Mouse (Mus musculus): ENCODE results near the gene Kif2c. TPM values are rescaled to one million over a fixed set of nuclear protein-coding genes. Genes with fewer than 3 reads are reported as not detected.
"Not testable (repeated sequence)": the region's sequence is repeated elsewhere in the genome, so short reads cannot be mapped to it uniquely, and the experiment has no call there.

Kif2c gene
- total and polyA plus RNA-seq, 2 experiments from 2014 or later, result 6.9 to 8.4 TPM

GRCm38 (mm10) chr4:117189382-117189855 is 7.0 kb upstream of the Kif2c start:
- H3K9ac ChIP-seq (replicated peaks; ENCODE audit: low read length), result peak overlapping the region; percentile 49
- peak overlapping the region; percentile 20 for H3K4me3 ChIP-seq (ENCODE audit: low read length)
- H3K9me3 ChIP-seq (ENCODE audit: low read length), result no peaks in the 10 kb centered on the region
- peak overlapping the region; percentile 83 for H3K27ac ChIP-seq
- WGBS, result under 1% methylated on average over 16 of the region's 16 CpGs
- peak; percentile 81 for TF ChIP-seq CTCF (IDR thresholded peaks at IDR 0.05; ENCODE audit: low read depth)
- H3K27me3 ChIP-seq (ENCODE audit: insufficient read depth, low read length), result no peaks in the 10 kb centered on the region
- no peaks in the 10 kb centered on the region for H3K36me3 ChIP-seq (ENCODE audit: insufficient read depth, low read length)
- H3K4me2 ChIP-seq (ENCODE audit: low read depth, low read length), result peak overlapping the region; percentile 44
- H3K4me1 ChIP-seq (ENCODE audit: insufficient read depth, low read length), result no peaks in the 10 kb centered on the region
- peak; percentile 76 for ATAC-seq
- peak; percentile 94 for DNase-seq (ENCODE audit: low spot score)

GRCm38 (mm10) chr4:117188969-117189368 is 6.5 kb upstream of the Kif2c start:
- DNase-seq (ENCODE audit: low spot score) (no peak), ATAC-seq (no peak)
- peak overlapping the region; percentile 83; the same call in 1 of the 2 replicates for H3K27ac ChIP-seq
- peak overlapping the region; percentile 49; the same call in 1 of the 2 replicates for H3K9ac ChIP-seq (replicated peaks; ENCODE audit: low read length)
- WGBS, result 58% methylated on average over 3 of the region's 3 CpGs
- TF ChIP-seq CTCF (IDR thresholded peaks at IDR 0.05; ENCODE audit: low read depth), result no peak
- no peaks in the 10 kb centered on the region for H3K4me1 ChIP-seq (ENCODE audit: insufficient read depth, low read length)
- H3K4me2 ChIP-seq (ENCODE audit: low read depth, low read length), result peak overlapping the region; percentile 44
- peak overlapping the region; percentile 20; the same call in 1 of the 2 replicates for H3K4me3 ChIP-seq (ENCODE audit: low read length)
- no peaks in the 10 kb centered on the region for H3K36me3 ChIP-seq (ENCODE audit: insufficient read depth, low read length)
- no peaks in the 10 kb centered on the region for H3K9me3 ChIP-seq (ENCODE audit: low read length)
- H3K27me3 ChIP-seq (ENCODE audit: insufficient read depth, low read length), result no peaks in the 10 kb centered on the region

GRCm38 (mm10) chr4:117182759-117183096 is 289 bp upstream of the Kif2c start:
- Histone ChIP-seq H3K4me2 (ENCODE audit: low read depth, low read length) (peak overlapping the region; percentile 91), H3K27ac (peak overlapping the region; percentile 68; the same call in 1 of the 2 replicates), H3K9ac (replicated peaks; ENCODE audit: low read length) (peak overlapping the region; percentile 43; the same call in 1 of the 2 replicates), H3K4me3 (ENCODE audit: low read length) (peak overlapping the region; percentile 59)
- H3K9me3 ChIP-seq (ENCODE audit: low read length); H3K27me3 ChIP-seq (ENCODE audit: insufficient read depth, low read length); H3K4me1 ChIP-seq (ENCODE audit: insufficient read depth, low read length); H3K36me3 ChIP-seq (ENCODE audit: insufficient read depth, low read length); DNase-seq (ENCODE audit: low spot score): not testable (repeated sequence)
- peak; percentile 66 for ATAC-seq
- 14% methylated on average over 9 of the region's 9 CpGs for WGBS

GRCm38 (mm10) chr4:117169936-117170335 is 12.5 kb downstream of the Kif2c start:
- Histone ChIP-seq H3K4me2 (ENCODE audit: low read depth, low read length) (no peak overlapping the region), H3K27me3 (ENCODE audit: insufficient read depth, low read length) (no peaks in the 10 kb centered on the region), H3K36me3 (ENCODE audit: insufficient read depth, low read length) (peaks cover 9% of the 10 kb centered on the region), H3K9ac (replicated peaks; ENCODE audit: low read length) (no peak overlapping the region), H3K4me3 (ENCODE audit: low read length) (no peak overlapping the region), H3K9me3 (ENCODE audit: low read length) (no peaks in the 10 kb centered on the region), H3K4me1 (ENCODE audit: insufficient read depth, low read length) (no peaks in the 10 kb centered on the region), H3K27ac (no peak overlapping the region)
- DNase-seq (ENCODE audit: low spot score) (no peak), ATAC-seq (no peak)
- TF ChIP-seq CTCF (IDR thresholded peaks at IDR 0.05; ENCODE audit: low read depth), result no peak
- WGBS, result 90% methylated on average over 5 of the region's 5 CpGs

GRCm38 (mm10) chr4:117161183-117161582 is 21.3 kb downstream of the Kif2c start:
- Histone ChIP-seq H3K4me1 (ENCODE audit: insufficient read depth, low read length) (no peaks in the 10 kb centered on the region), H3K9me3 (ENCODE audit: low read length) (no peaks in the 10 kb centered on the region), H3K4me2 (ENCODE audit: low read depth, low read length) (no peak overlapping the region), H3K4me3 (ENCODE audit: low read length) (no peak overlapping the region), H3K36me3 (ENCODE audit: insufficient read depth, low read length) (no peaks in the 10 kb centered on the region), H3K9ac (replicated peaks; ENCODE audit: low read length) (no peak overlapping the region), H3K27ac (no peak overlapping the region), H3K27me3 (ENCODE audit: insufficient read depth, low read length) (no peaks in the 10 kb centered on the region)
- WGBS, result 67% methylated on average over 4 of the region's 4 CpGs
- no peak for TF ChIP-seq CTCF (IDR thresholded peaks at IDR 0.05; ENCODE audit: low read depth)
- DNase-seq (ENCODE audit: low spot score) (peak; percentile 35), ATAC-seq (peak; percentile 66)

- H3K27ac ChIP-seq, result no peak overlapping the region
- no peaks in the 10 kb centered on the region for H3K4me1 ChIP-seq (ENCODE audit: insufficient read depth, low read length)
- no peak for DNase-seq (ENCODE audit: low spot score)
- H3K27me3 ChIP-seq (ENCODE audit: insufficient read depth, low read length), result no peaks in the 10 kb centered on the region
- no peak overlapping the region for H3K4me3 ChIP-seq (ENCODE audit: low read length)
- no peak for TF ChIP-seq CTCF (IDR thresholded peaks at IDR 0.05; ENCODE audit: low read depth)
- no peaks in the 10 kb centered on the region for H3K36me3 ChIP-seq (ENCODE audit: insufficient read depth, low read length)
- no peak for ATAC-seq
- no peak overlapping the region for H3K4me2 ChIP-seq (ENCODE audit: low read depth, low read length)
- WGBS, result 90% methylated on average over 10 of the region's 10 CpGs
- H3K9ac ChIP-seq (replicated peaks; ENCODE audit: low read length), result no peak overlapping the region
- H3K9me3 ChIP-seq (ENCODE audit: low read length), result no peaks in the 10 kb centered on the region
These were observed 22.8 kb downstream of the Kif2c start for GRCm38 (mm10) chr4:117159666-117160065.

- 26% methylated on average over 6 of the region's 6 CpGs for WGBS
- Histone ChIP-seq H3K27me3 (ENCODE audit: insufficient read depth, low read length) (no peaks in the 10 kb centered on the region), H3K27ac (peak overlapping the region; percentile 96; the same call in 1 of the 2 replicates), H3K9ac (replicated peaks; ENCODE audit: low read length) (peak overlapping the region; percentile 96), H3K36me3 (ENCODE audit: insufficient read depth, low read length) (peaks cover 12% of the 10 kb centered on the region; the same call in 1 of the 2 replicates), H3K9me3 (ENCODE audit: low read length) (no peaks in the 10 kb centered on the region), H3K4me2 (ENCODE audit: low read depth, low read length) (peak overlapping the region; percentile 97), H3K4me3 (ENCODE audit: low read length) (peak overlapping the region; percentile 97), H3K4me1 (ENCODE audit: insufficient read depth, low read length) (no peaks in the 10 kb centered on the region)
- no peak for DNase-seq (ENCODE audit: low spot score)
- TF ChIP-seq CTCF (IDR thresholded peaks at IDR 0.05; ENCODE audit: low read depth), result no peak
- ATAC-seq, result no peak
These were observed 26.1 kb downstream of the Kif2c start for GRCm38 (mm10) chr4:117156372-117156771.
